Mouse (Mus musculus): ENCODE data around the gene 4930407I10Rik.
A peak's percentile ranks its signal among the peaks of the same experiment; 100 is the strongest.

The 4930407I10Rik gene

GRCm38 (mm10) chr15:82052544-82052943, 6.4 kb upstream of the 4930407I10Rik start:
- DNase-seq (ENCODE audit: low spot score), result no peak

GRCm38 (mm10) chr15:82063909-82064308, 5.0 kb downstream of the 4930407I10Rik start:
- no peak for DNase-seq (ENCODE audit: low spot score)

GRCm38 (mm10) chr15:82065511-82065910, 6.6 kb downstream of the 4930407I10Rik start:
- DNase-seq (ENCODE audit: low spot score), result peak; percentile 43

- no peak for DNase-seq (ENCODE audit: low spot score)
These were observed 10.9 kb downstream of the 4930407I10Rik start, which contains the start of gene Mei1 for GRCm38 (mm10) chr15:82069898-82070297. Gene Mei1, plus strand, starts transcription at chr15:82069996.

GRCm38 (mm10) chr15:82071816-82072469, 13.0 kb downstream of the 4930407I10Rik start:
- no peak for DNase-seq (ENCODE audit: low spot score)

GRCm38 (mm10) chr15:82073490-82073889, 14.5 kb downstream of the 4930407I10Rik start:
- no peak for DNase-seq (ENCODE audit: low spot score)

GRCm38 (mm10) chr15:82079883-82080282, 20.9 kb downstream of the 4930407I10Rik start:
- no peak for DNase-seq (ENCODE audit: low spot score)

GRCm38 (mm10) chr15:82081161-82081560, 22.2 kb downstream of the 4930407I10Rik start:
- no peak for DNase-seq (ENCODE audit: low spot score)

- no peak for DNase-seq (ENCODE audit: low spot score)
These were observed 26.7 kb downstream of the 4930407I10Rik start for GRCm38 (mm10) chr15:82085606-82086005.

GRCm38 (mm10) chr15:82086131-82086530, 27.2 kb downstream of the 4930407I10Rik start:
- DNase-seq (ENCODE audit: low spot score), result no peak

GRCm38 (mm10) chr15:82087266-82087665, 28.3 kb downstream of the 4930407I10Rik start:
- no peak for DNase-seq (ENCODE audit: low spot score)

- DNase-seq (ENCODE audit: low spot score), result no peak
These were observed 32.1 kb downstream of the 4930407I10Rik start for GRCm38 (mm10) chr15:82091061-82091460.

- no peak for DNase-seq (ENCODE audit: low spot score)
These were observed 48.1 kb downstream of the 4930407I10Rik start for GRCm38 (mm10) chr15:82106953-82107555.
